Mouse (Mus musculus) neural tube, postnatal 0 days (tissue): Measurements from ENCODE around the gene Arhgap20. TPM values are rescaled to one million over a fixed set of nuclear protein-coding genes. Genes with fewer than 3 reads are reported as not detected.

ENCODE experiments used
- polyA plus RNA-seq: library from polyadenylated mRNA; unstranded; fragments of >200 nt; fragmentation: Nextera tagmentation; extraction: Ambion mirVana; gene quantifications from 2 replicates; pipeline ENCODE4 v1.2.1, GENCODE M21; 2015

Gene Arhgap20
- polyA plus RNA-seq = 34.3 and 43.6 TPM in 2 replicates

DNA sequence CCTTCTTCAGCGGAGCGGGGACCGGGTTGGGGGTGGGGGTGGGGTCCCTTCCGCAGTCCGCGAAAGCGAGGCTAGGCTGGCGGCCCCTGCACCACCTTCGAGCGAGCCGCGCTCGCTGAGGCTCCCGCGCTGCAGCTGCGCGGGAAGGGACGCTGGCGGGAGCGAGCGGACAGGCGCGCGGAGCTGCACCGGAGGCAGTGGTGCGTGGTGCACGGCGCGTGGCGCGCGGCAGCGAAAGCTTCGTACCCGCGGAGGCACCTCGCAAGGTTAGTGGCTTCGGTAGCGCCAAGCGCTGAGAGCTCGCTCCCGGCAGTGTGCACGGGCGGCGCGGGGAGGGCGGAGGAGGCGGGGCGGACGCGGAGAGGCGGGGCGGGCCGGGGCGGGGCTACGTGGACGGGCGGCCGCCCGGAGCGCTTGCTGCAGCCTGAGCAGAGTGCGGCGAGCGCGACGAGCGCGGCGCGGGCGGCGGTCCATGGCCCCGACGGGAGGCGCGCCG is at the start of gene Arhgap20:
Gene Arhgap20, plus strand, starts transcription at position 417 of the 496 bp plus-strand sequence.

Other genes with a start within 250 kb of the Arhgap20 start
- gene Fdx1, start 198.2 kb downstream of the Arhgap20 start, polyA plus RNA-seq = 51.8 and 58.1 TPM in 2 replicates